Mouse (Mus musculus) CH12F3 (cell line): Measurements from ENCODE around the gene Il1r2.

ENCODE experiments used
- in situ Hi-C: fragments of 300-500 bp; cut with MboI; formaldehyde crosslinking; loops from 2 replicates; pipeline ENCODE4 v1.14.3; 2020; ENCODE audit warnings: low sequenced_read_pairs

Gene Il1r2

GRCm38 (mm10) chr1:40128481-40128880 is 54.6 kb downstream of the Il1r2 start:
- in situ Hi-C loops: no loop called here

DNA sequence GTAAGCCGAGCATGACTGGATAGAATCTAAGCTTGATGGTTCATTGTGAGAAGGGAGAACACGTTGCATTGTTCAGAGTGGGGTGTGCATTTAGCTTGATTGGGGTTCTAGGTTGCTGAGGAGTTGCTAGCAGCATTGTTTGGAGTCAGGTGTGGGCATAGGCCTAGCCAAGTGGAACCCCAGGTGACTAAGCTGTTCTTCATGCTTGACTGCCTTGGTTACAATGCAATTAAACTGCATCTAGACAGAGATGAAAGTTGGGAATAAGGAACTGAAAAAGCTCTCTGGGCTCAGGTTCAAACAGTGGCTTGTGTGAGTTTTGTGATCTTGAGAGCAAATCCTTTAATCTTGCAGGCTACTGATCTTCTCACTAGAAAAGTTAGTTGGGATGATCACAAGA is 55.4 kb downstream of the Il1r2 start:
- in situ Hi-C loops: no loop called here

GRCm38 (mm10) chr1:40131631-40132030 is 57.8 kb downstream of the Il1r2 start:
- in situ Hi-C loops: no loop called here

DNA sequence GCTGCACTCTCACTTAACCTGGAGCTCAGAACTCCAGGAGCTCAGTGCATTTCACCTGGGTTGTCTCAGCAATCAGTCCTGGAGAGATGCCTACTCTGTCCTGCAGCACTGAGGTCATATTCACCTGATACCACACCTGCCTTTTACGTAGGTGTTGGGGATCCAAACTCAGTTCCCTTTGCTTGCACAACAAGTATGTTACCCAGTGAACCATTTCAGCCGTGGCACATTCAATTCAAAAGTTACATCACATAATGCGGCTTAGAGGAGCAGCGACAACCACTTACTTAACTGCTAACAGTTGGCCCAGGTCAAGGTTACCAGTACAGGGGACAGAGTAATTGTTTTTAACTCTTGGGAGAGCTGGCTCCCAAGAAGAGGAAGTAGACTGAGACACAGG is 58.8 kb downstream of the Il1r2 start:
- in situ Hi-C loops: no loop called here

- in situ Hi-C loops: no loop called here
Measured at GRCm38 (mm10) chr1:40133567-40133966, 59.7 kb downstream of the Il1r2 start.

GRCm38 (mm10) chr1:40139798-40140532 is 66.1 kb downstream of the Il1r2 start:
- in situ Hi-C loops: no loop called here

DNA sequence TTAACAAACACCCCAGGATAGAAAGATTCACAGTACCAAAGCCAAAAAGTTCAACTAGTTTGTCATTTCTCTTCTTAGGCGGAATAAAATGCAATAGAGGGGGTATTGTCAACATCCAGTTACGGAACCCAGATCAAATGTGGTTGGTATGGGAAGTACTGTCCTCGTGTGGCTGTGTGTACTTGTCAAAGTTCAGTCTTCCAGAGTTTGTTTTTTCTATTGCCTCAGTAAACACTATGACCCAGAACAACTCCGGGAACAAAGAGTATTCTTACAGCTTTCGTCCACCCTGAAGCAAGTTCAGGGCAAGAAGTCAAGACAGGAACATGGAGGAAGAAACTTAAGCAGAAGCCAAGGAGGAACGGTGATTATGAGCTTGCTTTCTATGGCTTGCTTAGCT is 82.2 kb downstream of the Il1r2 start:
- in situ Hi-C loops: no loop called here

DNA sequence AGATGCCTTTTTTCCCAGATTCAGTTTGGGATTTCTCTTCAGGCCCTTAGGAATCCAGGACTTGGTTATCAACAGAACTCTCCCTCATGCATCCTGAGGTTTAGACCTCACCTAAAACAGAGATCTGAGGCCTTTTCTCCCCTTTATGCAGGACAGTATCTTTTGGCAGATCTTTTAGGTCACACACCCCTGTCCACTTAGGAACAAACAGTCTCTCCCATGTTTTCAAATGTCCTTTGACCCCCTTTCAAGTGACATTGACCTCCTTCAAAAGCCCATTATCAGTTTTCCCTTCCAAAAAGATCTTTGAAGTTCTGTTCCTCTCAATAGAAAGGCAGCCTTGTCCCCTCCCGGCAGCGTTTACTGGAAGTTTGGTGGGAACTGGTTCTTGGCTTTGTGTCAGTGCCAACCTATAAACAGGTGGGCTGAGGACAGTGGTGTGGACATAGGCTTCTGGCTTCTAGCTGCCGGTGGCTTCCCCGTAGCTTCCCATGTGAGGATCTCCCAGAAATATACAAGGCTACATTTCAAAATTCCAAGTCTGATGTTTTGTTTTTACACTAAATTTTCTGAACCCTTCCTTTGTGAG is 89.5 kb downstream of the Il1r2 start:
- in situ Hi-C loops: no loop called here

DNA sequence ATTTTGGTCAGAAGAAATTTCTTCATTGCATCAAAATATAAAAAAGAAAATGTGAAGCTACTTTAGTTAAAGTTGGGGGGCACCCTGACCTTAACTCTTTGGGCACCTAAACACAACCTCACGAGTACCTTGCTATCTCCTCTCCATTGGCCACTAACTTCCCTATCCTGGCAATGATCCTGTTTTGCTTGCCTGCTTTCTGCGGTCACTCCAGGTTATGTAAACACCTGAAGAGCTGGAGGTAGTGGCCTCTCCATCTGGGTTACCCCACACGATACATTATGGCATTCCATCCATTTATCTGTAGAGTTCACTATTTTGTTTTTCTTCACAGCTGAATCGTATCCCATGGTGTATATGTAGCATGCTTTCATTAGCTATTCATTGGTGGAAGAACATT is 90.5 kb downstream of the Il1r2 start:
- in situ Hi-C loops: no loop called here

DNA sequence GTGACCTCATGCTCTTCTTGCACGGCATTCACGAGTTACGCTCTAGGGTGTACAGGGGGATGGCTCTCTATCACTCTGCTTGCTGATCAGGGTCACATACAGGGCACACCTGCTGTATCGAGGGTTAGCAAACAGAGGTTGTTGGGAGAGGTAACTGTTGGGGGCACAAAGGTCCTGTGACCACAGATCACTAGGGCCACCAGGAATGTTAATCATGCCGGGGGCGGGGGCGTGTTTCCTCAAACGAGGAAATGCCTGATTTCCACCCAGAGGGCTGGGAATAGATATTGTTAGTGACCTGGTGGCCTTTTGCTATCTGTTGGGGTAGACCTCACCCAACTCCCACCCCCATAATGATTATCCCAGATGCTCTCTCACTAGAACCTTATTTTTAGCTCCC is 93.7 kb downstream of the Il1r2 start:
- in situ Hi-C loops: no loop called here

- in situ Hi-C loops: no loop called here
Measured at GRCm38 (mm10) chr1:40171878-40172277, 98.0 kb downstream of the Il1r2 start.

- in situ Hi-C loops: no loop called here
Measured at GRCm38 (mm10) chr1:40174146-40174545, 100.3 kb downstream of the Il1r2 start.
